Mouse (Mus musculus) heart, embryonic 14.5 days (tissue): ENCODE data around the gene Oas1f. TPM values are rescaled to one million over a fixed set of nuclear protein-coding genes. Genes with fewer than 3 reads are reported as not detected.

ENCODE experiments used
- ATAC-seq: fragments of 200-750 bp; cut with Nextera tagmentation; 2 replicates; pipeline ENCODE4 v1.8.0; 2017; ENCODE audit warnings: low read depth, moderate TSS enrichment; ENCODE audit not compliant: insufficient number of reproducible peaks, insufficient read depth, low FRiP score
- H3K27ac ChIP-seq, 2 experiments: fragments of 200-500 bp in 1 of 2; fragments of 300-500 bp in 1 of 2; sonication (generic) in 1 of 2; replicated peaks in 1 of 2; 2 replicates each; pipeline ENCODE4 v1.5.1; 2012 to 2014; ENCODE audit warnings: low read depth in 2 of 2, low read length in 2 of 2, control low read depth in 1 of 2, mild to moderate bottlenecking in 1 of 2, mixed read lengths in 1 of 2; ENCODE audit not compliant: control insufficient read depth in 1 of 2, insufficient read depth in 1 of 2
- H3K27me3 ChIP-seq: fragments of 300-500 bp; sonication (generic); 2 replicates; pipeline ENCODE4 v1.6.1; 2014; ENCODE audit warnings: mild to moderate bottlenecking, low read length, control low read depth; ENCODE audit not compliant: control insufficient read depth, insufficient read depth
- H3K36me3 ChIP-seq: fragments of 300-500 bp; sonication (generic); 2 replicates; pipeline ENCODE4 v1.6.1; 2014; ENCODE audit warnings: mild to moderate bottlenecking, control low read depth, low read length, mixed read lengths; ENCODE audit not compliant: control insufficient read depth, insufficient read depth
- H3K4me1 ChIP-seq, 2 experiments: fragments of 200-500 bp in 1 of 2; fragments of 300-500 bp in 1 of 2; sonication (generic) in 1 of 2; 2 replicates each; pipeline ENCODE4 v1.6.1; 2012 to 2014; ENCODE audit warnings: low read length in 2 of 2, control low read depth in 1 of 2, mixed read lengths in 1 of 2; ENCODE audit not compliant: control insufficient read depth in 2 of 2, insufficient read depth in 2 of 2
- H3K4me2 ChIP-seq: fragments of 300-500 bp; sonication (generic); 2 replicates; pipeline ENCODE4 v1.6.1; 2014; ENCODE audit warnings: mild to moderate bottlenecking, low read length
- H3K4me3 ChIP-seq, 2 experiments: fragments of 200-500 bp in 1 of 2; fragments of 300-500 bp in 1 of 2; sonication (generic) in 1 of 2; 2 replicates each; pipeline ENCODE4 v1.5.1; 2012 to 2014; ENCODE audit warnings: low read length in 2 of 2, mild to moderate bottlenecking in 2 of 2, control low read depth in 1 of 2, low read depth in 1 of 2, moderate library complexity in 1 of 2; ENCODE audit not compliant: control insufficient read depth in 1 of 2, insufficient read depth in 1 of 2
- H3K9ac ChIP-seq: fragments of 300-500 bp; sonication (generic); 2 replicates; pipeline ENCODE4 v1.6.1; 2014; ENCODE audit warnings: mild to moderate bottlenecking, low read length
- H3K9me3 ChIP-seq: fragments of 300-500 bp; sonication (generic); 2 replicates; pipeline ENCODE4 v1.6.1; 2016; ENCODE audit warnings: low read length, control low read depth; ENCODE audit not compliant: control insufficient read depth
- WGBS: fragments of 180-500 bp; shearing (Covaris S2); extraction: QIAGEN DNeasy Blood & Tissue Kit; methylation state at CpG from one replicate; pipeline ENCODE4 v1.1.7; 2014; 5-methylcytosine and 5-hydroxymethylcytosine counted together
- polyA plus RNA-seq: library from polyadenylated mRNA; unstranded; fragments of >200 nt; fragmentation: Nextera tagmentation; extraction: Ambion mirVana; gene quantifications from 2 replicates; pipeline ENCODE4 v1.2.1, GENCODE M21; 2014

Gene Oas1f
- polyA plus RNA-seq, 1 experiment from 2014 or later = not detected

- Histone ChIP-seq H3K4me3 (no peak overlapping the region), H3K27me3 (no peaks in the 10 kb centered on the region), H3K4me2 (no peak overlapping the region), H3K4me1 (no peaks in the 10 kb centered on the region), H3K9me3 (peaks cover 11% of the 10 kb centered on the region), H3K27ac (no peak overlapping the region), H3K36me3 (no peaks in the 10 kb centered on the region), H3K9ac (no peak overlapping the region)
- 59% methylated on average over 3 of the region's 3 CpGs for WGBS
- ATAC-seq = no peak
These were observed 2.5 kb downstream of the Oas1f start for GRCm38 (mm10) chr5:120849601-120850136.

- no peak overlapping the region for H3K9ac ChIP-seq
- H3K36me3 ChIP-seq = no peaks in the 10 kb centered on the region
- no peaks in the 10 kb centered on the region for H3K27me3 ChIP-seq
- no peak overlapping the region for H3K4me3 ChIP-seq
- H3K9me3 ChIP-seq = peaks cover 4% of the 10 kb centered on the region
- WGBS = 60% methylated on average over 2 of the region's 2 CpGs
- ATAC-seq = no peak
- no peak overlapping the region for H3K27ac ChIP-seq
- no peak overlapping the region for H3K4me2 ChIP-seq
- no peaks in the 10 kb centered on the region for H3K4me1 ChIP-seq
These were observed 12.1 kb downstream of the Oas1f start for GRCm38 (mm10) chr5:120859241-120859640.

GRCm38 (mm10) chr5:120861121-120861520, 14.0 kb downstream of the Oas1f start, which contains the start of gene Oas1h:
Gene Oas1h (plus strand): TSS chr5:120861421.
- H3K36me3 ChIP-seq = no peaks in the 10 kb centered on the region
- ATAC-seq = no peak
- H3K4me1 ChIP-seq = no peaks in the 10 kb centered on the region
- H3K9me3 ChIP-seq = no peaks in the 10 kb centered on the region
- H3K27ac ChIP-seq = no peak within 1 kb of the TSS
- H3K9ac ChIP-seq = no peak within 1 kb of the TSS
- 42% methylated on average over 4 of the region's 4 CpGs for WGBS
- H3K4me2 ChIP-seq = no peak within 1 kb of the TSS
- H3K4me3 ChIP-seq = no peak within 1 kb of the TSS
- H3K27me3 ChIP-seq = no peaks in the 10 kb centered on the region

GRCm38 (mm10) chr5:120865336-120865860, 18.2 kb downstream of the Oas1f start:
- ATAC-seq = no peak
- H3K9ac ChIP-seq = no peak overlapping the region
- H3K4me3 ChIP-seq = no peak overlapping the region

GRCm38 (mm10) chr5:120869436-120870015, 22.4 kb downstream of the Oas1f start:
- Histone ChIP-seq H3K9me3 (no peaks in the 10 kb centered on the region), H3K36me3 (no peaks in the 10 kb centered on the region), H3K4me1 (no peaks in the 10 kb centered on the region), H3K4me3 (no peak overlapping the region), H3K27ac (no peak overlapping the region), H3K9ac (no peak overlapping the region), H3K27me3 (no peaks in the 10 kb centered on the region), H3K4me2 (no peak overlapping the region)
- 75% methylated on average over 7 of the region's 7 CpGs for WGBS
- no peak for ATAC-seq

More at GRCm38 (mm10) chr5:120865336-120865860, 18.2 kb downstream of the Oas1f start:
- H3K36me3 ChIP-seq = no peaks in the 10 kb centered on the region
- 65% methylated on average over 3 of the region's 3 CpGs for WGBS
- no peaks in the 10 kb centered on the region for H3K27me3 ChIP-seq
- H3K9me3 ChIP-seq = no peaks in the 10 kb centered on the region
- H3K27ac ChIP-seq = no peak overlapping the region
- H3K4me1 ChIP-seq = no peaks in the 10 kb centered on the region
- H3K4me2 ChIP-seq = no peak overlapping the region

- Histone ChIP-seq H3K36me3 (no peaks in the 10 kb centered on the region), H3K9me3 (no peaks in the 10 kb centered on the region), H3K4me2 (no peak overlapping the region), H3K4me1 (no peaks in the 10 kb centered on the region), H3K27me3 (no peaks in the 10 kb centered on the region), H3K27ac (no peak overlapping the region), H3K4me3 (no peak overlapping the region), H3K9ac (no peak overlapping the region)
- no peak for ATAC-seq
- 56% methylated on average over 3 of the region's 3 CpGs for WGBS
These were observed 22.9 kb downstream of the Oas1f start for GRCm38 (mm10) chr5:120870081-120870480.

GRCm38 (mm10) chr5:120870782-120871181, 23.6 kb downstream of the Oas1f start:
- no peak overlapping the region for H3K4me3 ChIP-seq
- H3K27ac ChIP-seq = no peak overlapping the region
- no peaks in the 10 kb centered on the region for H3K36me3 ChIP-seq
- H3K27me3 ChIP-seq = no peaks in the 10 kb centered on the region
- no peaks in the 10 kb centered on the region for H3K4me1 ChIP-seq
- WGBS = 80% methylated on average over 7 of the region's 7 CpGs
- H3K9me3 ChIP-seq = no peaks in the 10 kb centered on the region
- no peak overlapping the region for H3K9ac ChIP-seq
- ATAC-seq = no peak
- H3K4me2 ChIP-seq = no peak overlapping the region

- H3K9ac ChIP-seq = no peak overlapping the region
- no peak overlapping the region for H3K4me2 ChIP-seq
- ATAC-seq = no peak
- 51% methylated on average over 2 of the region's 2 CpGs for WGBS
- no peak overlapping the region for H3K27ac ChIP-seq
- no peak overlapping the region for H3K4me3 ChIP-seq
- H3K9me3 ChIP-seq = no peaks in the 10 kb centered on the region
- H3K27me3 ChIP-seq = no peaks in the 10 kb centered on the region
- H3K4me1 ChIP-seq = no peaks in the 10 kb centered on the region
- H3K36me3 ChIP-seq = no peaks in the 10 kb centered on the region
These were observed 24.3 kb downstream of the Oas1f start for GRCm38 (mm10) chr5:120871469-120871868.
